Mouse (Mus musculus) NIH3T3 (cell line): ENCODE measurements around the gene Dpf1.

Experiments
- DNase-seq: peaks from one replicate; pipeline ENCODE4 v3.0.0-alpha.2; 2012; ENCODE audit warnings: low read depth

Dpf1 gene

DNA sequence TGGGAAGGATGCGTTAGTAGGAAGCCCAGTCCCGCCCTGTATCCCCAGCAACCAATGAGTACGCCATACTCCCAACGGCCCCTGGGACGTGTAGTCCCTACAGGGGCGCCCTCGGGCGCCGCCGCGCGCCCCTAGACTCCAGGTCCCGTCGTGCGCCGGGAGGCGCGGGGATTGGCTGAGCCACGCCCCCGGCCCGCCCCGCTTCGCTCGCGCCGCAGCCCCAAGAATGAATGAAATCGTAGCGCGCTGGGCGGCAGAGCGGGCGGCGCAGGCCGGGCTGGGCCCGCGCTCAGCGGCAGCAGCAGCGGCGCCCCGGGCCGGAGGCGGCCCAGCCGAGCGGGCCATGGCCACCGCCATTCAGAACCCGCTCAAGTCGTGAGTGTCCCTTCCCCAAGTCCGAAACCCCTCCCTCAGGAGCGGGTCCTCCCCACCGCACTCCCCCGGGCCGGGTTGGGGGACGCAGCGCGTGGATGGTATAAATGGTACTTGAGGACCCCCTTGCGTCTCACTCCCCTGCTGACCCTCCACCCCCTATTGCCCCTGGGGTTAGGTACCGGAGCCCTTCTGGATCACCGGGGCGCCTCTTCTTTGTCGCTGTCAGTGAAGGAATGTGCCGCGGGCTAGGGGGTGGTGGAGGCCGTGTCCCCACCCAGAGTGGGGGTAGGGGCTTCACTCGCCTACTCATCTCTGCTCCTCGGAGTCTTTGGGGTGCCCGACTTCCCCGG is at the start of gene Dpf1:
Dpf1 (plus strand) TSS at position 214 of the 725 bp plus-strand sequence.
- peak; percentile 84 for DNase-seq

DNA sequence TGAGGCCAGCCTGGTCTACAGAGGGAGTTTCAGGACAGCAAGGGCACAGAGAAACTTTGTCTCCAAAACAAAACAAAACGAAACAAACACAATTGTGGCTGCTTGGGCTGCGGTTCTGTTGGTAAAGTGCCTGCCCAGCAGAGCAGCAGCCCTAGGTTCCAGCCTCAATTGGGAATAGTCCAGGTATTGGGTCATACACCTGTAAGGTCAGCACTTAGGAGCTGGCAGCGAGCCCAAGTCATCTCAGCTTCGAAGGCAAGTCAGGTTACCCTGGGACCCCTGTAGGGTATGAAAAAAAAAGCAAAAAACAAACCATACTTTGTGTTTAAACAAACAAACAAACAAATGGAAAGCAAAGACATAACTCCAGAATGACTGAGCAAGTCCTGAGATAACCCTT is 47.9 kb upstream of the Dpf1 start:
- DNase-seq, result no peak

DNA sequence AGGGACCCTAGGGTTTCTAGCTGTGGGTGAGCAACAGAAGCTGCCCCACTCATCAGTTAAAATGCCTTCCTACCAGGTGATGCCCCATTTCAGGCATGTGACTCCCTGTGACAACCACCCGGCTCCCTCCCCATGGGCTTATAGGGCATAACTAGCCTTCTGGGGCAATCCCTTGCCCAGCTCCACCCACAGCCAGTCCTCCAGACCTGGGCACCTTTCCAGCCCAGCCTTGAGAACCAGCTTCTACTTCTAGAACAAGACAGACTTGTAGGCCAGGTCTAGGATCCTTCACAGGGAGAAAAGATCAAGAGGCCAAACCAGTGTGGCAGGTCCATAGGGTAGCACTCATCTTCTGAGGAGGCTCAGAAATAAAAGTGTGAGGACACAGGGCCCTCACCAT is 46.4 kb upstream of the Dpf1 start:
- peak; percentile 59 for DNase-seq

DNA sequence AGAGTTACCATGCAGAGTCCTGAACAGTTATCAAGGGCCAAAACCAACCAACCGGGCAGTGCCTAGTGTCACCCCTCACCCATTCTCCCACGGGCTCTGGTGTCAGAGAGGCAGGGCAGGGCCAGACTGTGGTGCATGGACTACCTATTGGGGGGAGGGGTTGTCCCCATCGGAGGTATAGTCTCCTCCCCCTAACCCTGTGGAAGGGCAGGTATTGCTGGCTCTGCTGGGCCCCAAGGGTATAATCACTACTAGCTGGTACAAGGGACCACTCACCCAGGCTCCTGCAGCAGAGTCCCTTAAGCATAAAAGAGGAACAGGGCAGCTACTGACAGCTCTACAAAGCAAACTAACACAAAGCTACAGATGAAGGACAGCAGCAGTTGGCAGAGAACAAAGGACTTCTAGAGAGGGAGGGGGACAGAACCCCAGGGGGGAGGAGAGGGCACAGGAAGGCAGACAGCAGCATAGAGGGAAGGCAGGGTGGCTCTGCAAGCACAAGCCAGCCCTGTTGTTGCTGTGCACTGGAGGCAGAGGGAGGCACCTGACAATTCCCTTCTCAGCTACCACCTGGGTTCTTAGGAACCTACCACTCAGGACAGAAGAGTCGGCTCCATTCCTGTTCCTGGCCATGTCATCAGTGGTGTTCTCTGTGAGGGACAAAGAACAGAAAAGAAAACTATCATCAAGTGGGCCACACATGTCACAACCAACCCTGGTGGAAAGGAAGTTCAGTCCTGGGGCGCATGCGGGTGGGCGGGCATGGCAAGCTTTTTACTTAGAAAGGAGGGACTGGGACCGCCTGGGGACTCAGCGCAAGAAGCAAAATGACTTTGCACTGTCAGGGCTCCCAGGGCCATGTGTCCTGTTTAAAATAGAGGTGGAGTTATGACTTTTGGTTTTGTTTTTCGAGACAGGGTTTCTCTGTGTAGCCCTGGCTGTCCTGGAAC is 43.7 kb upstream of the Dpf1 start:
- DNase-seq, result no peak

DNA sequence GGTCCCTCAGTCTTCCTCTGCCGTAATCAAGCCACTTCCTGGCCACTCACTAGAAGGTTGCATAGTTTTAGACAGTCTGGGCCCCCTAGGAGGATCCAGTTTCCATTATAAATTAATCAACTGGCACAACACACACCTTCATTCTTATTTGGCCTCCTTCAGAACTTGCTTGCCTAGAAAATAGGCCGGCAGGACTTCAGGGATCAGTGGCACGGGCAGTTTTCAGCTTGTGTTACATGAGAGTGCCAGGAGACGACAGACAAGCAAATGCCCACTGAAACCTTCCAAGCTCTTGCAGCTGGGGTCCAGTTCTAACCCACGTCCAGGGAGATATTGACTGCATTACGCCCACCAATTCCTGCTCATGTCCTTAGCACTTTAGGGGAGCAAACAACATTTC is 41.6 kb upstream of the Dpf1 start:
- no peak for DNase-seq

DNA sequence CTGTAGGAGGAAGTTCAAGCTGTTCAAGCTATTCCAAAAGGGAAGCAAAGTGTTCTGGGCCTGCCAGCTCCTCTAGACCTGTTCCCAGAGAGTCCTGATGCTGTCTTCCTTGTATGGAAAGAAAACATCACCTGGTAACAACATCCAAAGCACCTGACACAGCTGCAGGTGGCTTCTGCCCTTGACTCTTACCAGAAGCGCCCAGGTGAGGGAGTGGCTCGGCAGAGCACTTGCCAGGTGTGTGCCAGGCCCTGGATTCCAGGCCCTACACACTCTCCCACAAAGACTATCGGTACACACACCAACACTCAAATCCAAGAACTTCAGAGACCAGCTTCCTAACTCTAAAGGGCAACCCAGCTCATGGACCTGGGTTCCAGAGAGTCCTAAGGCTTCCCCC is 39.9 kb upstream of the Dpf1 start:
- no peak for DNase-seq

DNA sequence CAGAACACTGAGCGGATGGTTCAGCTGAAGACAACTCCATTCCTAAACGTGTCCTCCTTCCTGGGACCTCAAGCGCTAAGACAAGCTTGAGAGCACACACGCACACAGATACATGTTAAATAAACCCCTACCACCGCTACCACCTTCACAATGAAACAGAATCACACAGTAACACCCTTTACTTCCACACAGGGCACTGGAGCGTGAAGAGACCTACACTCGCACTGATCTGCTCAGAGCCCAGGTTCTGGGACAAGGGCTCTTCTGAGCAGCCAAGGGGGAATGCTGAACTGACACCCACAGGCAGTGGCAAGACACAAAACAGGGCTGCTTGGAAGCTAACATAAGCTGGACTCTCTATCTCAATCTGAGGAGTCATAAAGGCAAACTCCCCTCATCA is 38.1 kb upstream of the Dpf1 start:
- no peak for DNase-seq

DNA sequence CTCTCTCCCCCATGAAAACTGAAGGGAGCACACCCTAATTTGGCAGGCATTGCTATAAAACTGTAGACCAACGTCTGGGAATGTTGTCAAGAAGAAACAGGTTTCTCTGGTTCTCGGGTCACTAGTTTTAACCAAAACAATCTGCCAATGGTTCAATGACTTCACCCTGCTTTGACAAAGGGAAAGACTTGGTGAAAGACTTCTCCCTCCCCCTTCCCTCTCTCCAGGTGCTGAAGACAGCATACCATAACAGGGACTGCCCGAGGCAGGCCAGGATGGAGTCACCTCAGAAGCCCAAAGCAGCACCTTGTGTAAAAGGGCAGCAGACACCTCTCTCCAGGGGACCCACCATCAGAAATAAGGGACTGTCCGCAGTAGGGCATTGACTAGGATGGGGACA is 36.8 kb upstream of the Dpf1 start:
- no peak for DNase-seq

DNA sequence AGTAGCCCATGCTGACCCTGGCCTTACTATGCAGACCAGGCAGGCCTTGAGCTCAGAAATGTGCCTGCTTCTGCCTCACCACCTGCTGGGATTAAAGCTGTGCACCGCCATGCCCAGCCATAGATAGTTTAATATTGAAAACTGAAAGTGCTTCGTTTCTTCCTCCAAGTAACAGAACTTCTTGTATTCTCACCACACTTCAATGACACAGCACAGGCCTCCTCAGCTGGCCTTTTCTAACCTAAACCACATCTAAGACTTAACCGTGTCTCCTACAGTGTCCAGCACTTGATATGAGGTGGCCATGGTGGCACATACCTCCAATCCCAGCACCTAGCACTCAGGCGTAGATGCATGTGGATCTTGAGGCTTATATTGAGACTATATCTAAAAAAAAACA is 33.3 kb upstream of the Dpf1 start:
- no peak for DNase-seq

DNA sequence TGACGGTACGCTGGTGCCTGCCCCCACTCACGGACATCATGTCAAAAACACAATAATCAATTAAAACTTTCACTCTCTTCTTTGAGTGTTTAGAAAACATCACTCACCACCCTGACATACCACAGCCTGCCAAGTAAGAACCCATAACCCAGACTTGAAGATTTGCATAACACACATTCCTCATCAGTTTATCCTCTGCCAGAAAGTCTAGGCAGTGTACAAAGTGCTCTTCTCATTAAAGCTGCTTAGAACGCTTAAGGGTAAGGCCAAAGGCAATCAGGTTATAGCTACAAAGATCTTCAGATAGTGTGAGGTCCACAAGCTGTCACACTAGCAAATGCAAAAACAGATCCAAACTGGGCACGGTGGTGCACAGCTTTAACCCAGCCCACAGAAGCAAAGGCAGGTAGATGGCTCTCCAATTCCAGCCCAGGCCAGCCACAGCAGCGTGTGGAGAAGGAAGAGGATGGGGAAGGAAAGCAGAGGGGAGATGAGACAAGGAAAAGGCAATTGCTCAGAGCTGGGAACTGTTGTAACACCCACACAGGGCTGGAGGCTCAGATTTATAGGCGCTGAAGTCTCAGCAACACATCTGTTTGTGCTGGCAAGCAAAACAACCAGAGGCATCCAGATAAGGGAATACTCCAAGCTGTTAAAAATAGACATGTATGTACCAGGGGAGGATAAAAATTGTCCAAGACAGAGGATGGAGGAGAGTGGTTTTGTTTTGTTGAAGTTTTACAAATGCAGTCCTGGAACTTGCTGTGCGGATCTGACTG is 31.9 kb upstream of the Dpf1 start:
- peak; percentile 70 for DNase-seq

DNA sequence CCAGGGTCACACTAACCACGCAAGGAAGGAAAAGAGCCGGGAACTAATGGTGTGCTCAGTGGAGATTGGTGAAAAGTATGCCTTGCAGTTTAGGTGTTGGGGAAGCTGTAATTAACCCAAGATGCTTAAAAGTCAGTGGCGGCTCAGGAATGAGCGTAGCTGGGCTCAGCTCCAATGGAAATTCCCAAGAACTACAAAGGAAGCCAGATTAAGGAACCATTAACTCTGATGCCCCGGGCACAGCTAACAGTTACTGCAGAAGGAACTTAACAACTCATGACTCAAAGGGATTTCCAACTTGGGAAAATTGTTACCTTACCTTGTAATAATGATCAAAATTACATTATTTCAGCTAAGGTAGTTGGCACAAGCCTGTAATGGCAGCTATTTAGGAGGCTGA is 27.0 kb upstream of the Dpf1 start:
- DNase-seq, result no peak

DNA sequence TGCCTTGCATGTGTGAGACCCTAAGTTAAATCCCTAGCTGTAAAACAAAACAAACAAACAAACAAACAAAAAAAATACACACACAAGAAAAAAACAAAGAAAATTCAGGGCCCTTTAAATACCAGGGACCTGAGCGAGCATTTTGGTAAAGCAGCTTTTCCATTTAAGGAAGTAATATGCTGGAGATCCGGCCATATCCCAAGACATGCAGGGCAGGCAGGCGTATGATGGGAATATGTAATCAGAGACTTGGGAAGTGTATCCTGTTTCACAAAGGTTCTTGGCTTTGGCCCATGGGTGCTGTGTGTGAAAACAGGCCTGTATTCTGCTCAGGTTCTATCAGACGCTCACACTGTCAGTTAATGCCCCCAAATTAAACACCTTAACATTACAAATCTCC is 26.2 kb upstream of the Dpf1 start:
- DNase-seq, result peak; percentile 29

DNA sequence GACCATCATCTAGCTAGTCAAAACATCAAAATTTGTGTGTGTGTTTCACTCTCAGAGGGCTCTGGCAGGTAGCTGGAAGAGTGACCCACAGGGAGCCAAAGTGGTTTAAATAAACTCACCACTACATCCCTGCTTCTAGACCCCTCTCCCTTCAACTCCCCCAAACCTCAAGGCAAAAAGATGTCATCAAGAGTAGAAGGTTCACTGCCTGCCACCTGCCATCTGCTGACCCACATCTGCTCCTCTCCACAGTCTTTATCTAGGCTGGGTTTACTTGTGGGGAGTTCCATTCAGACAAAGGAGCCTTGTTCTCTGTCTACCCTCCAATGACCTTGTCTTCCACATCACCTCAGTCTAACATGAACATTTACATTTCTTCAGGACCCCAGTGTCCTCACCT is 24.5 kb upstream of the Dpf1 start:
- DNase-seq, result no peak

DNA sequence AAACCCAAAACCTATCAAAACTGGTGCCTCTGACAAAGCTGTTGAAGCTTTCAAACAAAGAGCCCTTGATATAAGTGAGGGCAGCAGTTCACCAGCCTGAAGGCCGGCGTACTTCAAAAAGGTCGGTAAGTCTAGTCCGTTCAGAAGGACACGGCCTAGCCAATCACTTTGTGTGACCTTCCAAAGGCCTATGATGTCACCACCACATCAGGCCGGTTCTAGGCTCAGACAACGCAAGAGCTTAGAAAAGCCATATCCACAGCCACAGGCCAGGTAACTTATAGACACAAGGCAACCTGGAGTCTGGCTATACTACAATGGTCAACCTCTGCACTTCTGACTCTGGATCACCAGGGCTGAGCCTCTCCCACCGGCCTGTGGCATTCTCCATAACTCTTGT is 23.8 kb upstream of the Dpf1 start:
- no peak for DNase-seq

DNA sequence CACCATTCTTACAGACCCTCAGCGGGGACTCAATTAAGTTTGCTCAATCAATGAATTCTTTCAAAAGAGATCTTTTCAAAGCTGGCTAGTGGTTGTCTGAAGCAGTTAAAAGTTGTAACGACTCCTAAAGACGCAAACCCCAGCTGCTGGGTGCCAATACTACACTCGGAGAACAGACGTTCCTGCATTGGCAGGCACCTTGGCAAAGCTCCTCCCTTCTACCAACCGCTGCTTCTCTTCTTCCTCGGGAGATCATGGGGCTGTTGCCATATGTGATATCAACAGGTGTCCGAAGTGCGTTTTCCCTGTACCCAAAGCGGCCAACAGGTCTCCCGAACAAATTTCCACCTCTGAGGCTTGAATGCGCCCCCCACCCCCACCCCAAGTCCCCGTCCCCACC is 22.9 kb upstream of the Dpf1 start:
- DNase-seq, result no peak

DNA sequence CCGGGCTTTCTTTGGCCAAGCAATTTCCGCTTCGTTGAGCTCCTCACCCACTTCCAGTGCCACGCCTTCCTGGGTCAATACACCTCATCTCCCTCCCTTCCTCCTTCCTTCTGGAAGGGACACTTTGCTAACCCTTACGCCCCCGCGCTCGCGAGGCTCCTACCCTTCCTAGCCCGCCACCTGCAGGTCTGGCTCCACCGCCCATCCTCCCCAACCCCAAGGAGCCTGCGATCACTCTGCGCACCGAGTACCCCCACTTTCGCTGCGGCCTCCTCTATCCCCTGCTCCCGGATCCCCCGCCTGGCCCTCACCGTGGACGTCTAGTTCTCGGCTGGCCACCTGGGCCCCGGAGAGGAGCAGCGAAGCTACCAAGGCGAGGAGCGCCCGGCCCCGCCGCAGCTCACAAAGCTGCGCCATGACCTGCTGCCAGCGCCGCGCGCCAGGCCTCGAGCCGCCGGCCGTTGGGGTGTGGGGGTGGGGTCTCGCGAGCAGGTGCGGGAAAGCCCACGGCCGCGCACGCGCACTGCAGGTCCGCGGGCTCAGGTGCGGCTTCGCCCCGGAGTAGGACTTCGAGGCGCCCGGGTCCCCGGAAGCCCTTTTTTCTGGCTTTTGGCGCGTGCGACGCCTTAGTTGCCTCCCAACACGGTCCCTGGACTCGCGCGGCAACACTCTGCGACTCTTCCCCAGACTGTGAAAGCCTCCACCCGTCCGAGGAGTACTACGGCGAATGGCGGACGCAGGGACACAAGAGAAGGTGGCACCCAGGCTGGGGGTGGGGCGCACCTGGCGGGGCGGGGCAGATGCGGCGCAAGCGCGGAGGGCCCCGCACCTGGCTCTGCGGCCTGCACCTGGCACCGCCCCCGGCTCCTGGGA is 22.3 kb upstream of the Dpf1 start, which contains the start of gene Spint2:
Spint2 (minus strand) TSS at position 712 of the 873 bp plus-strand sequence.
- DNase-seq, result no peak

DNA sequence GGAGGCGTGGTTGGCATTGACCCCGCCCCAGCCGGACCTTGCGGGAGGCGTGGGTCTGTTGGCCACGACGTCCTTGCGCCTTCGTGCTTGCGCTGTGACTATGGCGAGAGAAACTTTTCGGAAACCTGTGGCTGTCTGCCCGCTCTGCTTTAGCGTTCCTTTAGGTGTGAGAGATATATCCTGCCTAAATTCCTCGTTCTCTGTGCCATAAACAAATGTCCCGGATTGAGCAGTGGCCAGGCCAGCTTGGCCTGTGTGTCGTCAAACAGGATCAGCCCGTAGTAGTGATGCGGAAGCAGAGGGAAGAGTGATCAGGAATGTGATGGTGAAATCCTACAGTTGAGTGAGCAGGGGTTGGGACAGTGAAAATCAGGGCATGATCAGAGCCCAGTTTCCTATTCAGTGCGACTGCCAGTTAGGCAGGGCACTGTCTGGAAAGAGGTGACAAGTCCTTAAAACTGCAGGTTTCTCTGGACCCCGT is 21.6 kb upstream of the Dpf1 start:
- no peak for DNase-seq

DNA sequence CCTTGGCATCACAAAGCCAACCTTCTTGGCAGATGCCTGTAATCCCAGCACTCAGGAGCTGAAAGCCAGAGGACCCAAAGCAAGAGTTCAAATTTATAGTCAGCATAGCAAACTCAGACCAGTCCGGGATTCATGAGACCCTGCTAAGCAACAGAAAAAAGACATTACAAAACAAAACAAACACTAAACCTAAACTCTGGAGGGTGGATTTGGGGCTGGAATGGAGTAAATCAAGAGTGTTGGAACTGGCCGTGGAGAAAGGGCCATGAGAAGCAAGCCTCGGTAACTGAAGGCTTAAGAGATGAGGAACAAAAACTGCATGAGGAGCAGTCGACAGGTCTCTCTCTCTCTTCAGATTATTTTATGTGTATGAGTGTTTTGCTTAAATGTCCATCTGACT is 19.9 kb upstream of the Dpf1 start:
- DNase-seq, result no peak

DNA sequence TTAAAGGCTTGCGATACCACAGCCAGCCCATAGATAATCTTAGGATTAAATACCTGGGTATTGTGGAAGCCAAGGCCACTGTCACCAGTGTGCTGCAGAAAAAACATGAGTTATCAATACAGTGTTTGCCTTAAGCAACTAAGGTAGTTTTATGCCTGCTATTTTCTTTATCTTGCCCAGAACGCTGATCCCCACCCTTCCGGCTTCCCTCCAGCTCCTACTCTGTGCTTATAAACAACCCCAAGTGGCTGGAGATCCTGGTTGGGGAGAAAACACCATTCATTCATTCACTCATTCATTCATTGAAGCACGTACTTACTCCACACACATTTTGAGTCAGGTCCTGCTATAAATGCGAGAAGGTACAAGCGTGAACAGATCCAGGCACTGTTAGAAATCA is 19.2 kb upstream of the Dpf1 start:
- no peak for DNase-seq

DNA sequence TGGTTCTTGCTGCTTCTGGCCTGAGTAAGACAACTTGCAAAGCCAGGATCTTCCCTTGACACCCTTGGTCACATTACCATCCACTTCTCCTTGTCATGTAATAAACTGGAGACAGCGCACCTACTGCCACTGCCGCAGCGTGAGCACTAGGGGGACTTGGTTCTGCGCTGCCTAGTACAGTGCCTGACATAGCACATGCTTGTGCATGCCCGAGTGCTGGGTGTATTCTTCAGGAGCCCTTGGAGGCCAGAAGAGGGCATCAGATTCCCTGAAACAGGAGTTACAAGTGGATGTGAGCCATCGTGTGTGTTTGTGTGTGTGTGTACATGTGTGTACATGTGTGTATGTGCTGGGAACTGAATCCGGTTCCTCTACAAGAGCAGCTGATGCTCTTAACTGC is 16.3 kb upstream of the Dpf1 start:
- DNase-seq, result no peak

DNA sequence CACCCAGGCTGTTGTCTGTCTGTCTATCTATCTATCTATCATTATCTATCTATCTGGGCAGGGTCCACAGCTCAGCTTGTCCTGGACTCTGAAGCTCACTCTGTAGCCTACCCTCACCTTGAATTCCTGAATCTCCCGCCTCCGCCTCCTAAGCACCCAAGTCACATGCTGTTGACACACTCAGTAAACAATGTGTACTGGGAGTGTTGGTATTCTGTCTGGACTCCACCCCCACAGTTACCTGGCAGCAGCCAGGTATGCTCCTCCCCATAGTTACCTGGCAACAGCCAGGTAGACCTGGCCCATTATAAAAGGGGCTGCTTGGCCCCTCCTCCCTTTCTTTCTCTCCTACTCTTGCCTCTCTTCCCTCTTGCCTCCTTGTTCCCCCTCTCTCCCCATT is 15.7 kb upstream of the Dpf1 start:
- no peak for DNase-seq
